Comparison of ENCODE assay signal across 24 mouse cellular contexts in genomic region chr10:111783496-111783895, GRCm38 (mm10).
DNase-seq lines count a peak whose midpoint lies in the region; ATAC-seq and TF ChIP-seq lines count a peak whose summit lies in the region.
"Had no signal": no experiment of that assay in that cellular context is flagged by ENCODE, and none has a peak within 500 bp of the region (broad histone marks: within the 10 kb centered on the region; RNA-seq: fewer than 3 reads in every experiment).

No protein-coding gene starts in this region.

- WGBS in hindbrain, embryonic 10.5 days = 48% methylated on average over 3 of the region's 3 CpGs
- 42% methylated on average over 3 of the region's 3 CpGs for WGBS in hindbrain, embryonic 14.5 days
- WGBS in lung, embryonic 15.5 days = 69% methylated on average over 3 of the region's 3 CpGs
- 36% methylated on average over 3 of the region's 3 CpGs for WGBS in embryonic facial prominence, embryonic 10.5 days
- WGBS in kidney, adult 2 months = 94% methylated on average over 3 of the region's 3 CpGs

- no peaks in the 10 kb centered on the region for H3K9me3 ChIP-seq in hindbrain, embryonic 10.5 days
- no peaks in the 10 kb centered on the region for H3K9me3 ChIP-seq in hindbrain, embryonic 14.5 days (ENCODE audit: control insufficient read depth, low read length)
- no peaks in the 10 kb centered on the region for H3K9me3 ChIP-seq in lung, embryonic 15.5 days
- no peaks in the 10 kb centered on the region for H3K9me3 ChIP-seq in embryonic facial prominence, embryonic 10.5 days
- H3K9me3 ChIP-seq: limb, embryonic 15.5 days; liver, embryonic 13.5 days had no signal

- intact Hi-C loops in gastrocnemius, adult 2 months (cut with DNase I) = no loop called here

- DNase-seq in gastrocnemius, adult 2 months = peak; percentile 28
- DNase-seq in gastrocnemius, postnatal 25 days = no peak
- no peak for DNase-seq in hindbrain, embryonic 10.5 days (ENCODE audit: low spot score)
- DNase-seq in hindbrain, embryonic 14.5 days (ENCODE audit: low spot score) = no peak
- no peak for DNase-seq in lung, postnatal 36 days
- peak; percentile 29 for DNase-seq in embryonic facial prominence, embryonic 10.5 days (ENCODE audit: low spot score)
- DNase-seq in kidney, adult 2 months = no peak
- DNase-seq: adrenal gland, postnatal 10 days; cerebellum, adult 8-10 months; cerebellum, postnatal 25 days; kidney, adult 18-20 months; kidney, postnatal 36 days; liver, embryonic 13.5 days; retina, postnatal 1 day; right cerebral cortex, postnatal 14 days; thymus, postnatal 4 days had no signal

- peaks cover 29% of the 10 kb centered on the region for H3K4me1 ChIP-seq in hindbrain, embryonic 10.5 days (replicated peaks)
- H3K4me1 ChIP-seq in hindbrain, embryonic 14.5 days (replicated peaks; ENCODE audit: control insufficient read depth, insufficient read depth, low read length) = no peaks in the 10 kb centered on the region
- peaks cover 11% of the 10 kb centered on the region; the same call in 1 of the 2 replicates for H3K4me1 ChIP-seq in lung, embryonic 15.5 days
- H3K4me1 ChIP-seq in embryonic facial prominence, embryonic 10.5 days = peaks cover 41% of the 10 kb centered on the region
- no peaks in the 10 kb centered on the region for H3K4me1 ChIP-seq in kidney, adult 2 months (ENCODE audit: control insufficient read depth, insufficient read depth, low read length)
- H3K4me1 ChIP-seq: liver, embryonic 13.5 days had no signal

- no peak overlapping the region for H3K4me2 ChIP-seq in hindbrain, embryonic 14.5 days (replicated peaks)
- no peak overlapping the region for H3K4me2 ChIP-seq in lung, embryonic 15.5 days
- H3K4me2 ChIP-seq: limb, embryonic 15.5 days; liver, embryonic 13.5 days; midbrain, embryonic 11.5 days had no signal

- no peak for ATAC-seq in hindbrain, embryonic 14.5 days (ENCODE audit: low FRiP score)
- ATAC-seq in lung, embryonic 15.5 days (ENCODE audit: borderline replicate concordance, extremely low read depth, low FRiP score, low TSS enrichment) = no peak
- ATAC-seq: inflammation-experienced regulatory T-cells, adult 6 months; Patski had no signal

- no peak overlapping the region for H3K9ac ChIP-seq in hindbrain, embryonic 14.5 days
- no peak overlapping the region for H3K9ac ChIP-seq in lung, embryonic 15.5 days
- H3K9ac ChIP-seq: limb, embryonic 15.5 days; liver, embryonic 13.5 days had no signal

- TF ChIP-seq POLR2A in kidney, adult 2 months (IDR thresholded peaks at IDR 0.05; ENCODE audit: low read depth, low read length) = no peak

- peak; percentile 22; the same call in 1 of the 2 replicates for TF ChIP-seq CTCF in gastrocnemius, adult 2 months (IDR thresholded peaks at IDR 0.05)
- TF ChIP-seq CTCF in kidney, adult 2 months (conservative IDR thresholded peaks at IDR 0.05; ENCODE audit: insufficient read depth, insufficient read length, low read depth, low read length) = no peak

- no peak overlapping the region for H3K4me3 ChIP-seq in gastrocnemius, adult 2 months
- H3K4me3 ChIP-seq in hindbrain, embryonic 10.5 days = no peak overlapping the region
- H3K4me3 ChIP-seq in hindbrain, embryonic 14.5 days (replicated peaks; ENCODE audit: low read length) = no peak overlapping the region
- H3K4me3 ChIP-seq in lung, embryonic 15.5 days = no peak overlapping the region
- H3K4me3 ChIP-seq in embryonic facial prominence, embryonic 10.5 days = no peak overlapping the region
- H3K4me3 ChIP-seq in kidney, adult 2 months (ENCODE audit: insufficient read depth, low read depth, low read length) = no peak overlapping the region
- H3K4me3 ChIP-seq: layer of hippocampus, adult 2 months; left cerebral cortex, adult 2 months; limb, embryonic 15.5 days; liver, embryonic 13.5 days; myocyte had no signal

- no peaks in the 10 kb centered on the region for H3K36me3 ChIP-seq in hindbrain, embryonic 10.5 days
- no peaks in the 10 kb centered on the region for H3K36me3 ChIP-seq in hindbrain, embryonic 14.5 days (replicated peaks; ENCODE audit: control insufficient read depth, insufficient read depth)
- no peaks in the 10 kb centered on the region for H3K36me3 ChIP-seq in lung, embryonic 15.5 days
- no peaks in the 10 kb centered on the region for H3K36me3 ChIP-seq in embryonic facial prominence, embryonic 10.5 days (replicated peaks)
- no peaks in the 10 kb centered on the region for H3K36me3 ChIP-seq in kidney, adult 2 months (ENCODE audit: control insufficient read depth, insufficient read depth, low read length)
- H3K36me3 ChIP-seq: limb, embryonic 15.5 days; liver, embryonic 13.5 days had no signal

- no peaks in the 10 kb centered on the region for H3K27me3 ChIP-seq in hindbrain, embryonic 10.5 days (ENCODE audit: insufficient read depth, poor library complexity, severe bottlenecking)
- H3K27me3 ChIP-seq in hindbrain, embryonic 14.5 days (ENCODE audit: control insufficient read depth, insufficient read depth, low read length) = no peaks in the 10 kb centered on the region
- no peaks in the 10 kb centered on the region for H3K27me3 ChIP-seq in lung, embryonic 15.5 days
- no peaks in the 10 kb centered on the region for H3K27me3 ChIP-seq in embryonic facial prominence, embryonic 10.5 days (replicated peaks; ENCODE audit: low read depth, poor library complexity, severe bottlenecking)
- no peaks in the 10 kb centered on the region for H3K27me3 ChIP-seq in kidney, adult 2 months (replicated peaks; ENCODE audit: control insufficient read depth, insufficient read depth, low read length)
- H3K27me3 ChIP-seq: limb, embryonic 15.5 days; liver, embryonic 13.5 days; Patski had no signal

- H3K27ac ChIP-seq in gastrocnemius, adult 2 months = peak overlapping the region; percentile 61
- peak overlapping the region; percentile 53 for H3K27ac ChIP-seq in hindbrain, embryonic 10.5 days
- no peak overlapping the region for H3K27ac ChIP-seq in hindbrain, embryonic 14.5 days
- peak overlapping the region; percentile 8; the same call in 1 of the 2 replicates for H3K27ac ChIP-seq in lung, embryonic 15.5 days
- H3K27ac ChIP-seq in embryonic facial prominence, embryonic 10.5 days (replicated peaks) = peak overlapping the region; percentile 49
- no peak overlapping the region for H3K27ac ChIP-seq in kidney, adult 2 months (ENCODE audit: insufficient read depth, low read depth, low read length)
- H3K27ac ChIP-seq: layer of hippocampus, adult 2 months; left cerebral cortex, adult 2 months; limb, embryonic 15.5 days; liver, embryonic 13.5 days had no signal

Comparison
In these comparisons a context has a peak if more than half of its experiments do, and no peak if none do; other contexts are left out.
1. DNase-seq: peak in gastrocnemius, adult 2 months (single experiment) and embryonic facial prominence, embryonic 10.5 days (single experiment); none in gastrocnemius, postnatal 25 days (single experiment), hindbrain, embryonic 10.5 days (single experiment), hindbrain, embryonic 14.5 days (single experiment), lung, postnatal 36 days (single experiment) and kidney, adult 2 months (single experiment).
2. H3K27ac ChIP-seq: peak in gastrocnemius, adult 2 months (single experiment), hindbrain, embryonic 10.5 days (single experiment), lung, embryonic 15.5 days (single experiment) and embryonic facial prominence, embryonic 10.5 days (single experiment); none in hindbrain, embryonic 14.5 days (single experiment) and kidney, adult 2 months (single experiment).